Mouse (Mus musculus): ENCODE measurements around the gene Prkcsh. TPM values are rescaled to one million over a fixed set of nuclear protein-coding genes. Genes with fewer than 3 reads are reported as not detected.
A peak's percentile ranks its signal among the peaks of the same experiment; 100 is the strongest.

Gene Prkcsh
- polyA plus RNA-seq, 1 experiment from 2014 or later: 56.6 TPM

- no peaks in the 10 kb centered on the region for H3K4me1 ChIP-seq (ENCODE audit: control insufficient read depth in 2 of 2, insufficient read depth in 2 of 2, low read length in 2 of 2)
- no peaks in the 10 kb centered on the region for H3K36me3 ChIP-seq (ENCODE audit: control insufficient read depth, insufficient read depth, low read length)
- H3K9me3 ChIP-seq (ENCODE audit: control insufficient read depth, low read length): no peaks in the 10 kb centered on the region
- H3K4me2 ChIP-seq (ENCODE audit: low read length): no peak overlapping the region
- no peak for ATAC-seq (ENCODE audit: insufficient number of reproducible peaks, insufficient read depth, low FRiP score, low read depth)
- no peak overlapping the region for H3K27ac ChIP-seq (replicated peaks in 1 of 2; ENCODE audit: control insufficient read depth in 1 of 2, insufficient read depth in 1 of 2, low read depth in 2 of 2, low read length in 2 of 2)
- 82% methylated on average over 4 of the region's 4 CpGs for WGBS
- no peaks in the 10 kb centered on the region for H3K27me3 ChIP-seq (ENCODE audit: control insufficient read depth, insufficient read depth, low read length)
- no peak overlapping the region for H3K9ac ChIP-seq (ENCODE audit: low read length)
- no peak overlapping the region for H3K4me3 ChIP-seq (ENCODE audit: control insufficient read depth in 1 of 2, insufficient read depth in 1 of 2, low read depth in 1 of 2, low read length in 2 of 2)
Observed at GRCm38 (mm10) chr9:21969304-21969703, 33.3 kb upstream of the Prkcsh start.

- 0 out of 2 replicates have a peak, but pooled peaks cover 3% of the 10 kb centered on the region for H3K9me3 ChIP-seq (ENCODE audit: control insufficient read depth, low read length)
- no peaks in the 10 kb centered on the region for H3K4me1 ChIP-seq (ENCODE audit: control insufficient read depth in 2 of 2, insufficient read depth in 2 of 2, low read length in 2 of 2)
- no peaks in the 10 kb centered on the region for H3K36me3 ChIP-seq (ENCODE audit: control insufficient read depth, insufficient read depth, low read length)
- no peak overlapping the region for H3K4me3 ChIP-seq (ENCODE audit: control insufficient read depth in 1 of 2, insufficient read depth in 1 of 2, low read depth in 1 of 2, low read length in 2 of 2)
- no peak overlapping the region for H3K27ac ChIP-seq (replicated peaks in 1 of 2; ENCODE audit: control insufficient read depth in 1 of 2, insufficient read depth in 1 of 2, low read depth in 2 of 2, low read length in 2 of 2)
- no peak overlapping the region for H3K9ac ChIP-seq (ENCODE audit: low read length)
- no peak overlapping the region for H3K4me2 ChIP-seq (ENCODE audit: low read length)
- ATAC-seq (ENCODE audit: insufficient number of reproducible peaks, insufficient read depth, low FRiP score, low read depth): no peak
- 0 out of 2 replicates have a peak, but pooled peaks cover 12% of the 10 kb centered on the region for H3K27me3 ChIP-seq (ENCODE audit: control insufficient read depth, insufficient read depth, low read length)
- 75% methylated on average over 9 of the region's 10 CpGs for WGBS
Observed at GRCm38 (mm10) chr9:21976626-21977175, 25.9 kb upstream of the Prkcsh start.

GRCm38 (mm10) chr9:21977331-21977730, 25.3 kb upstream of the Prkcsh start:
- no peak overlapping the region for H3K9ac ChIP-seq (ENCODE audit: low read length)
- H3K4me3 ChIP-seq (ENCODE audit: control insufficient read depth in 1 of 2, insufficient read depth in 1 of 2, low read depth in 1 of 2, low read length in 2 of 2): no peak overlapping the region
- no peaks in the 10 kb centered on the region for H3K36me3 ChIP-seq (ENCODE audit: control insufficient read depth, insufficient read depth, low read length)
- 76% methylated on average over 5 of the region's 5 CpGs for WGBS
- H3K27ac ChIP-seq (replicated peaks in 1 of 2; ENCODE audit: control insufficient read depth in 1 of 2, insufficient read depth in 1 of 2, low read depth in 2 of 2, low read length in 2 of 2): no peak overlapping the region
- H3K9me3 ChIP-seq (ENCODE audit: control insufficient read depth, low read length): 0 out of 2 replicates have a peak, but pooled peaks cover 3% of the 10 kb centered on the region
- 0 out of 2 replicates have a peak, but pooled peaks cover 18% of the 10 kb centered on the region for H3K27me3 ChIP-seq (ENCODE audit: control insufficient read depth, insufficient read depth, low read length)
- no peak overlapping the region for H3K4me2 ChIP-seq (ENCODE audit: low read length)
- no peak for ATAC-seq (ENCODE audit: insufficient number of reproducible peaks, insufficient read depth, low FRiP score, low read depth)
- no peaks in the 10 kb centered on the region for H3K4me1 ChIP-seq (ENCODE audit: control insufficient read depth in 2 of 2, insufficient read depth in 2 of 2, low read length in 2 of 2)

GRCm38 (mm10) chr9:21977972-21978371, 24.6 kb upstream of the Prkcsh start:
- H3K9me3 ChIP-seq (ENCODE audit: control insufficient read depth, low read length): 0 out of 2 replicates have a peak, but pooled peaks cover 3% of the 10 kb centered on the region
- no peak overlapping the region for H3K4me2 ChIP-seq (ENCODE audit: low read length)
- H3K4me3 ChIP-seq (ENCODE audit: control insufficient read depth in 1 of 2, insufficient read depth in 1 of 2, low read depth in 1 of 2, low read length in 2 of 2): no peak overlapping the region
- H3K9ac ChIP-seq (ENCODE audit: low read length): no peak overlapping the region
- 15% methylated on average over 2 of the region's 2 CpGs for WGBS
- H3K36me3 ChIP-seq (ENCODE audit: control insufficient read depth, insufficient read depth, low read length): no peaks in the 10 kb centered on the region
- H3K4me1 ChIP-seq (ENCODE audit: control insufficient read depth in 2 of 2, insufficient read depth in 2 of 2, low read length in 2 of 2): no peaks in the 10 kb centered on the region
- 0 out of 2 replicates have a peak, but pooled peaks cover 20% of the 10 kb centered on the region for H3K27me3 ChIP-seq (ENCODE audit: control insufficient read depth, insufficient read depth, low read length)
- H3K27ac ChIP-seq (replicated peaks in 1 of 2; ENCODE audit: control insufficient read depth in 1 of 2, insufficient read depth in 1 of 2, low read depth in 2 of 2, low read length in 2 of 2): no peak overlapping the region
- ATAC-seq (ENCODE audit: insufficient number of reproducible peaks, insufficient read depth, low FRiP score, low read depth): no peak

GRCm38 (mm10) chr9:21978398-21979128, 24.0 kb upstream of the Prkcsh start:
- WGBS: 84% methylated on average over 4 of the region's 4 CpGs
- H3K9ac ChIP-seq (ENCODE audit: low read length): no peak overlapping the region

GRCm38 (mm10) chr9:21983911-21984310, 18.7 kb upstream of the Prkcsh start:
- no peaks in the 10 kb centered on the region for H3K9me3 ChIP-seq (ENCODE audit: control insufficient read depth, low read length)
- no peak for ATAC-seq (ENCODE audit: insufficient number of reproducible peaks, insufficient read depth, low FRiP score, low read depth)

More at GRCm38 (mm10) chr9:21978398-21979128, 24.0 kb upstream of the Prkcsh start:
- Histone ChIP-seq H3K4me1 (ENCODE audit: control insufficient read depth in 2 of 2, insufficient read depth in 2 of 2, low read length in 2 of 2) (no peaks in the 10 kb centered on the region), H3K9me3 (ENCODE audit: control insufficient read depth, low read length) (0 out of 2 replicates have a peak, but pooled peaks cover 3% of the 10 kb centered on the region), H3K27ac (replicated peaks in 1 of 2; ENCODE audit: control insufficient read depth in 1 of 2, insufficient read depth in 1 of 2, low read depth in 2 of 2, low read length in 2 of 2) (no peak overlapping the region), H3K4me3 (ENCODE audit: control insufficient read depth in 1 of 2, insufficient read depth in 1 of 2, low read depth in 1 of 2, low read length in 2 of 2) (no peak overlapping the region), H3K36me3 (ENCODE audit: control insufficient read depth, insufficient read depth, low read length) (no peaks in the 10 kb centered on the region), H3K4me2 (ENCODE audit: low read length) (no peak overlapping the region), H3K27me3 (ENCODE audit: control insufficient read depth, insufficient read depth, low read length) (peaks cover 25% of the 10 kb centered on the region; the same call in 1 of the 2 replicates)
- no peak for ATAC-seq (ENCODE audit: insufficient number of reproducible peaks, insufficient read depth, low FRiP score, low read depth)

GRCm38 (mm10) chr9:21987592-21988342, 14.8 kb upstream of the Prkcsh start:
- peak overlapping the region in 1 of 2 experiments; percentile 43; a peak in 1 of 4 replicates for H3K4me3 ChIP-seq (ENCODE audit: control insufficient read depth in 1 of 2, insufficient read depth in 1 of 2, low read depth in 1 of 2, low read length in 2 of 2)
- H3K9me3 ChIP-seq (ENCODE audit: control insufficient read depth, low read length): no peaks in the 10 kb centered on the region
- ATAC-seq (ENCODE audit: insufficient number of reproducible peaks, insufficient read depth, low FRiP score, low read depth): no peak
- no peak overlapping the region for H3K27ac ChIP-seq (replicated peaks in 1 of 2; ENCODE audit: control insufficient read depth in 1 of 2, insufficient read depth in 1 of 2, low read depth in 2 of 2, low read length in 2 of 2)
- no peaks in the 10 kb centered on the region for H3K36me3 ChIP-seq (ENCODE audit: control insufficient read depth, insufficient read depth, low read length)
- peak overlapping the region; percentile 84 for H3K4me2 ChIP-seq (ENCODE audit: low read length)
- WGBS: 8% methylated on average over 36 of the region's 36 CpGs
- peaks cover 0 to 20% of the 10 kb centered on the region in 2 experiments; a peak in 3 of 4 replicates for H3K4me1 ChIP-seq (ENCODE audit: control insufficient read depth in 2 of 2, insufficient read depth in 2 of 2, low read length in 2 of 2)
- no peak overlapping the region for H3K9ac ChIP-seq (ENCODE audit: low read length)
- peaks cover 86% of the 10 kb centered on the region for H3K27me3 ChIP-seq (ENCODE audit: control insufficient read depth, insufficient read depth, low read length)

More at GRCm38 (mm10) chr9:21983911-21984310, 18.7 kb upstream of the Prkcsh start:
- no peak overlapping the region for H3K27ac ChIP-seq (replicated peaks in 1 of 2; ENCODE audit: control insufficient read depth in 1 of 2, insufficient read depth in 1 of 2, low read depth in 2 of 2, low read length in 2 of 2)
- H3K4me1 ChIP-seq (ENCODE audit: control insufficient read depth in 2 of 2, insufficient read depth in 2 of 2, low read length in 2 of 2): peaks cover 0 to 11% of the 10 kb centered on the region in 2 experiments; a peak in 3 of 4 replicates
- peaks cover 66% of the 10 kb centered on the region for H3K27me3 ChIP-seq (ENCODE audit: control insufficient read depth, insufficient read depth, low read length)
- H3K9ac ChIP-seq (ENCODE audit: low read length): no peak overlapping the region
- WGBS: 18% methylated on average over 3 of the region's 3 CpGs
- no peak overlapping the region for H3K4me3 ChIP-seq (ENCODE audit: control insufficient read depth in 1 of 2, insufficient read depth in 1 of 2, low read depth in 1 of 2, low read length in 2 of 2)
- no peaks in the 10 kb centered on the region for H3K36me3 ChIP-seq (ENCODE audit: control insufficient read depth, insufficient read depth, low read length)
- no peak overlapping the region for H3K4me2 ChIP-seq (ENCODE audit: low read length)

Data from heart, embryonic 14.5 days (tissue).